In the genomic region with DNA sequence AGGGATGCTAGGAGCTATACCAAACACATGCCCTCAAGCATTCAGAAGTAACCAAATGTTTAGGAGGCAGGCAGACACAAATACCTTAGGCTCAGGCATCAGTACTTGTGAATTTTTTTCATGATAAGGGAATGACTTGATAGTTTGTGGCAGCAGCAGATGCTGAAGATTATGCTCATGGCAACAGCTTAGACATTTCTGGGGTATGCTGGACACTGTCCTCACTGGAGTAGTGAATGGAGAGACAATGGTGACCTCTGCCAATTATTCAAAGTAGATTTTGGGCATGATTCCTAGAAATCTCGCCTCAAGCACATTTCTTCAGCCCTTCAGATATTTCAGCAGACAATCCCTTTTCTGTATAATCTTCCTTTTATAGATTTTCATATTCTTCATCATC, we compare ENCODE assay signal across 26 mouse cellular contexts.
A peak's percentile ranks its signal among the peaks of the same experiment; 100 is the strongest.
DNase-seq lines count a peak whose midpoint lies in the region; ATAC-seq and TF ChIP-seq lines count a peak whose summit lies in the region.
"Had no signal": no experiment of that assay in that cellular context is flagged by ENCODE, and none has a peak within 500 bp of the region (broad histone marks: within the 10 kb centered on the region; RNA-seq: fewer than 3 reads in every experiment).

No protein-coding gene starts in this region.

- H3K9me3 ChIP-seq in hindbrain, postnatal 0 days (ENCODE audit: low read length) = no peaks in the 10 kb centered on the region
- H3K9me3 ChIP-seq in hindbrain, embryonic 12.5 days (replicated peaks) = no peaks in the 10 kb centered on the region
- H3K9me3 ChIP-seq in midbrain, postnatal 0 days (ENCODE audit: low read length) = no peaks in the 10 kb centered on the region
- no peaks in the 10 kb centered on the region for H3K9me3 ChIP-seq in midbrain, embryonic 14.5 days (ENCODE audit: control insufficient read depth, low read length)
- H3K9me3 ChIP-seq: embryonic facial prominence, embryonic 13.5 days; embryonic facial prominence, embryonic 15.5 days; forebrain, embryonic 10.5 days; forebrain, embryonic 12.5 days; G1E had no signal

- H3K9ac ChIP-seq in hindbrain, postnatal 0 days (replicated peaks; ENCODE audit: low read length) = no peak overlapping the region
- H3K9ac ChIP-seq in hindbrain, embryonic 12.5 days = no peak overlapping the region
- no peak overlapping the region for H3K9ac ChIP-seq in midbrain, postnatal 0 days (replicated peaks; ENCODE audit: low read length, poor library complexity, severe bottlenecking)
- H3K9ac ChIP-seq in midbrain, embryonic 14.5 days (replicated peaks; ENCODE audit: low read length) = no peak overlapping the region
- H3K9ac ChIP-seq: embryonic facial prominence, embryonic 13.5 days; embryonic facial prominence, embryonic 15.5 days; forebrain, embryonic 12.5 days had no signal

- H3K27me3 ChIP-seq in cerebellum, adult 2 months (ENCODE audit: control insufficient read depth, insufficient read depth, low read length) = no peaks in the 10 kb centered on the region; the same call in 1 of the 2 replicates
- no peaks in the 10 kb centered on the region for H3K27me3 ChIP-seq in hindbrain, postnatal 0 days (ENCODE audit: insufficient read depth, low read length)
- H3K27me3 ChIP-seq in hindbrain, embryonic 12.5 days = no peaks in the 10 kb centered on the region
- H3K27me3 ChIP-seq in midbrain, postnatal 0 days (ENCODE audit: insufficient read depth, low read length) = no peaks in the 10 kb centered on the region
- H3K27me3 ChIP-seq in midbrain, embryonic 14.5 days (ENCODE audit: control insufficient read depth, insufficient read depth, low read length) = no peaks in the 10 kb centered on the region
- H3K27me3 ChIP-seq: CH12.LX; embryonic facial prominence, embryonic 13.5 days; embryonic facial prominence, embryonic 15.5 days; forebrain, embryonic 12.5 days had no signal

- ATAC-seq in hindbrain, postnatal 0 days = no peak
- no peak for ATAC-seq in hindbrain, embryonic 12.5 days (ENCODE audit: low FRiP score)
- no peak for ATAC-seq in midbrain, postnatal 0 days (ENCODE audit: low FRiP score)
- ATAC-seq in midbrain, embryonic 14.5 days (ENCODE audit: low FRiP score, low TSS enrichment) = no peak
- ATAC-seq: CD4-positive, CD25-positive, alpha-beta regulatory T cell, adult 4 months; forebrain, embryonic 14.5 days; forebrain, embryonic 16.5 days had no signal

- H3K4me3 ChIP-seq in cerebellum, adult 2 months (replicated peaks; ENCODE audit: insufficient read depth, low read depth, low read length) = no peak overlapping the region
- no peak overlapping the region for H3K4me3 ChIP-seq in hindbrain, postnatal 0 days (ENCODE audit: low read length)
- no peak overlapping the region for H3K4me3 ChIP-seq in hindbrain, embryonic 12.5 days
- no peak overlapping the region for H3K4me3 ChIP-seq in midbrain, postnatal 0 days (ENCODE audit: low read depth, low read length)
- no peak overlapping the region for H3K4me3 ChIP-seq in midbrain, embryonic 14.5 days (replicated peaks; ENCODE audit: low read depth, low read length)
- H3K4me3 ChIP-seq: embryonic facial prominence, embryonic 13.5 days; embryonic facial prominence, embryonic 15.5 days; erythroblast, embryonic 14.5 days; forebrain, embryonic 10.5 days; forebrain, embryonic 12.5 days had no signal

- DNase-seq in cerebellum, postnatal 10 days = peak; percentile 52 to 58
- DNase-seq in cerebellum, adult 2 months = no peak
- DNase-seq in hindbrain, postnatal 0 days (ENCODE audit: low spot score) = peak; percentile 27
- DNase-seq in midbrain, postnatal 0 days (ENCODE audit: low spot score) = peak; percentile 36
- no peak for DNase-seq in midbrain, embryonic 14.5 days
- DNase-seq in Muller cell, postnatal 12 days (ENCODE audit: inconsistent ontology term) = peak; percentile 60
- DNase-seq: adrenal gland, adult 2 months; adrenal gland, postnatal 10 days; adrenal gland, postnatal 25 days; B cell, adult 2 months; cerebellum, adult 11 months; cerebellum, adult 18-20 months; cerebellum, adult 9-10 months; cerebellum, postnatal 25 days; embryo, embryonic 11 days had no signal

- no peaks in the 10 kb centered on the region for H3K4me1 ChIP-seq in cerebellum, adult 2 months (ENCODE audit: control insufficient read depth, insufficient read depth, low read length)
- no peaks in the 10 kb centered on the region for H3K4me1 ChIP-seq in hindbrain, postnatal 0 days (ENCODE audit: insufficient read depth, low read length)
- H3K4me1 ChIP-seq in hindbrain, embryonic 12.5 days = no peaks in the 10 kb centered on the region
- no peaks in the 10 kb centered on the region for H3K4me1 ChIP-seq in midbrain, postnatal 0 days (ENCODE audit: insufficient read depth, low read length)
- H3K4me1 ChIP-seq in midbrain, embryonic 14.5 days (ENCODE audit: control insufficient read depth, insufficient read depth, low read length) = no peaks in the 10 kb centered on the region
- H3K4me1 ChIP-seq: embryonic facial prominence, embryonic 13.5 days; embryonic facial prominence, embryonic 15.5 days; forebrain, embryonic 10.5 days; forebrain, embryonic 12.5 days had no signal

- H3K36me3 ChIP-seq in hindbrain, postnatal 0 days (ENCODE audit: insufficient read depth, low read length) = no peaks in the 10 kb centered on the region
- H3K36me3 ChIP-seq in hindbrain, embryonic 12.5 days = no peaks in the 10 kb centered on the region
- no peaks in the 10 kb centered on the region for H3K36me3 ChIP-seq in midbrain, postnatal 0 days (ENCODE audit: insufficient read depth, low read length)
- no peaks in the 10 kb centered on the region for H3K36me3 ChIP-seq in midbrain, embryonic 14.5 days (ENCODE audit: control insufficient read depth, insufficient read depth, low read length)
- H3K36me3 ChIP-seq: embryonic facial prominence, embryonic 13.5 days; embryonic facial prominence, embryonic 15.5 days; forebrain, embryonic 10.5 days; forebrain, embryonic 12.5 days; G1E had no signal

- TF ChIP-seq CTCF in cerebellum, adult 2 months (IDR thresholded peaks at IDR 0.05; ENCODE audit: borderline replicate concordance, insufficient read depth, low read depth, low read length) = no peak
- TF ChIP-seq CTCF in hindbrain, postnatal 0 days (IDR thresholded peaks at IDR 0.05; ENCODE audit: low read depth) = no peak
- TF ChIP-seq CTCF in midbrain, postnatal 0 days (IDR thresholded peaks at IDR 0.05) = no peak

- TF ChIP-seq POLR2A in cerebellum, adult 2 months (IDR thresholded peaks at IDR 0.05; ENCODE audit: borderline replicate concordance, insufficient read depth, low read length) = no peak

- H3K4me2 ChIP-seq in hindbrain, postnatal 0 days (ENCODE audit: low read depth, low read length) = no peak overlapping the region
- H3K4me2 ChIP-seq in hindbrain, embryonic 12.5 days (replicated peaks) = no peak overlapping the region
- H3K4me2 ChIP-seq in midbrain, postnatal 0 days (ENCODE audit: low read depth, low read length, poor library complexity, severe bottlenecking) = no peak overlapping the region
- no peak overlapping the region for H3K4me2 ChIP-seq in midbrain, embryonic 14.5 days (ENCODE audit: low read length)
- H3K4me2 ChIP-seq: embryonic facial prominence, embryonic 13.5 days; embryonic facial prominence, embryonic 15.5 days; forebrain, embryonic 12.5 days had no signal

- 4% methylated on average over 1 of the region's 1 CpGs for WGBS in cerebellum, adult 2 months
- WGBS in hindbrain, postnatal 0 days = 45% methylated on average over 1 of the region's 1 CpGs
- 60% methylated on average over 1 of the region's 1 CpGs for WGBS in hindbrain, embryonic 12.5 days
- 61% methylated on average over 1 of the region's 1 CpGs for WGBS in midbrain, postnatal 0 days
- 54% methylated on average over 1 of the region's 1 CpGs for WGBS in midbrain, embryonic 14.5 days

- H3K27ac ChIP-seq in cerebellum, adult 2 months (ENCODE audit: insufficient read depth, low read length) = no peak overlapping the region
- H3K27ac ChIP-seq in hindbrain, postnatal 0 days = no peak overlapping the region
- H3K27ac ChIP-seq in hindbrain, embryonic 12.5 days = no peak overlapping the region
- no peak overlapping the region for H3K27ac ChIP-seq in midbrain, postnatal 0 days (ENCODE audit: low read depth, low read length)
- no peak overlapping the region for H3K27ac ChIP-seq in midbrain, embryonic 14.5 days (replicated peaks; ENCODE audit: low read depth, low read length)
- H3K27ac ChIP-seq: embryonic facial prominence, embryonic 13.5 days; embryonic facial prominence, embryonic 15.5 days; forebrain, embryonic 10.5 days; forebrain, embryonic 12.5 days had no signal

Comparison
In these comparisons a context has a peak if more than half of its experiments do, and no peak if none do; other contexts are left out.
1. DNase-seq: peak in cerebellum, postnatal 10 days (2 of 2), hindbrain, postnatal 0 days (single experiment), midbrain, postnatal 0 days (single experiment) and Muller cell, postnatal 12 days (single experiment); none in cerebellum, adult 2 months (0 of 2) and midbrain, embryonic 14.5 days (single experiment).